Mouse (Mus musculus) embryonic facial prominence, embryonic 10.5 days (tissue): ENCODE data around the gene Ptgr1. TPM values are rescaled to one million over a fixed set of nuclear protein-coding genes. Genes with fewer than 3 reads are reported as not detected.

Source experiments
- DNase-seq: peaks from one replicate; pipeline ENCODE4 v3.0.0-alpha.2; 2017; ENCODE audit warnings: low spot score
- H3K27ac ChIP-seq: fragments of 300-500 bp; sonication (generic); replicated peaks from 2 replicates; pipeline ENCODE4 v1.5.1; 2016; ENCODE audit warnings: mild to moderate bottlenecking
- H3K27me3 ChIP-seq: fragments of 300-500 bp; sonication (generic); replicated peaks from 2 replicates; pipeline ENCODE4 v1.6.1; 2016; ENCODE audit warnings: low read depth, mild to moderate bottlenecking; ENCODE audit not compliant: poor library complexity, severe bottlenecking
- H3K36me3 ChIP-seq: fragments of 300-500 bp; sonication (generic); replicated peaks from 2 replicates; pipeline ENCODE4 v1.6.1; 2016; ENCODE audit warnings: mild to moderate bottlenecking, moderate library complexity
- H3K4me1 ChIP-seq: fragments of 300-500 bp; sonication (generic); 2 replicates; pipeline ENCODE4 v1.6.1; 2016
- H3K4me3 ChIP-seq: fragments of 300-500 bp; sonication (generic); 2 replicates; pipeline ENCODE4 v1.5.1; 2016; ENCODE audit warnings: mild to moderate bottlenecking, moderate library complexity
- H3K9me3 ChIP-seq: fragments of 300-500 bp; sonication (generic); 2 replicates; pipeline ENCODE4 v1.6.1; 2016; ENCODE audit warnings: mild to moderate bottlenecking
- WGBS: fragments of 180-500 bp; shearing (Covaris S2); methylation state at CpG from one replicate; pipeline ENCODE4 v1.1.7; 2016; 5-methylcytosine and 5-hydroxymethylcytosine counted together
- polyA plus RNA-seq: library from polyadenylated mRNA; unstranded; fragments of >200 nt; fragmentation: Nextera tagmentation; extraction: Ambion mirVana; gene quantifications from 2 replicates; pipeline ENCODE4 v1.2.1, GENCODE M21; 2016

Gene Ptgr1
- polyA plus RNA-seq, 1 experiment from 2014 or later = 12.9 TPM

GRCm38 (mm10) chr4:58982806-58983205, 4.1 kb downstream of the Ptgr1 start:
- Histone ChIP-seq H3K36me3 (no peaks in the 10 kb centered on the region), H3K4me3 (no peak overlapping the region), H3K4me1 (peaks cover 15% of the 10 kb centered on the region; the same call in 1 of the 2 replicates), H3K27ac (no peak overlapping the region), H3K9me3 (no peaks in the 10 kb centered on the region), H3K27me3 (no peaks in the 10 kb centered on the region)
- no peak for DNase-seq
- WGBS = 90% methylated on average over 8 of the region's 8 CpGs

- 73% methylated on average over 6 of the region's 6 CpGs for WGBS
Observed at GRCm38 (mm10) chr4:58981421-58981820, 5.5 kb downstream of the Ptgr1 start.

GRCm38 (mm10) chr4:58975711-58976110, 11.2 kb downstream of the Ptgr1 start:
- Histone ChIP-seq H3K36me3 (peaks cover 7% of the 10 kb centered on the region; the same call in 1 of the 2 replicates), H3K27me3 (no peaks in the 10 kb centered on the region), H3K4me3 (no peak overlapping the region), H3K4me1 (no peaks in the 10 kb centered on the region; the same call in 1 of the 2 replicates), H3K9me3 (no peaks in the 10 kb centered on the region), H3K27ac (no peak overlapping the region)
- 77% methylated on average over 5 of the region's 5 CpGs for WGBS
- DNase-seq = no peak

More at GRCm38 (mm10) chr4:58981421-58981820, 5.5 kb downstream of the Ptgr1 start:
- H3K4me1 ChIP-seq = peaks cover 4% of the 10 kb centered on the region; the same call in 1 of the 2 replicates
- no peaks in the 10 kb centered on the region for H3K36me3 ChIP-seq
- no peak overlapping the region for H3K27ac ChIP-seq
- no peaks in the 10 kb centered on the region for H3K27me3 ChIP-seq
- DNase-seq = no peak
- H3K9me3 ChIP-seq = no peaks in the 10 kb centered on the region
- H3K4me3 ChIP-seq = no peak overlapping the region

DNA sequence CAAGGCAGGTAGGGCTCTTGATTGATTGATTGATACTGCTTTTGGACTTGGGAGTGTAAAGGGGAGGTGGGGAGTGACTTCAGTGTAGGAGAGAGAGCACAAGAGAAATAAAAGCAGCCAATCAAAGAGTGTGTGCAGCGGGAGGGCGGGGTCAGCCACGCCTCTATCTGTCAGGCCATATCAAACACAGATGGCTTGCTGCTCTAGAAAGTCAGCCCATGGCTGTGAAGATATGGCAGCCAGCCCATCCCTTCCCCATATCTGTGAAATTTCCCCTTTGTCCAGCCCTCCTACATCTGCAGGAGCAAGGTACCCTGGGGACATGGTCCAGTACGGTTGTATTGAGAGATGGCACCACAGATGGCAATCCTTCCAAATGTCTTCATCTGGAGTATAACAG, 16.2 kb downstream of the Ptgr1 start:
- H3K4me3 ChIP-seq = no peak overlapping the region
- H3K9me3 ChIP-seq = no peaks in the 10 kb centered on the region
- H3K27me3 ChIP-seq = no peaks in the 10 kb centered on the region
- no peaks in the 10 kb centered on the region; the same call in 1 of the 2 replicates for H3K4me1 ChIP-seq
- no peak overlapping the region for H3K27ac ChIP-seq
- WGBS = 88% methylated on average over 4 of the region's 4 CpGs
- no peak for DNase-seq
- peaks cover 11% of the 10 kb centered on the region; the same call in 1 of the 2 replicates for H3K36me3 ChIP-seq

- H3K36me3 ChIP-seq = no peaks in the 10 kb centered on the region
- H3K27ac ChIP-seq = no peak overlapping the region
- no peak overlapping the region for H3K4me3 ChIP-seq
- no peaks in the 10 kb centered on the region for H3K27me3 ChIP-seq
- no peaks in the 10 kb centered on the region for H3K9me3 ChIP-seq
- no peak for DNase-seq
- H3K4me1 ChIP-seq = no peaks in the 10 kb centered on the region
- 94% methylated on average over 1 of the region's 1 CpGs for WGBS
Observed at GRCm38 (mm10) chr4:58965136-58965535, 21.8 kb downstream of the Ptgr1 start.

DNA sequence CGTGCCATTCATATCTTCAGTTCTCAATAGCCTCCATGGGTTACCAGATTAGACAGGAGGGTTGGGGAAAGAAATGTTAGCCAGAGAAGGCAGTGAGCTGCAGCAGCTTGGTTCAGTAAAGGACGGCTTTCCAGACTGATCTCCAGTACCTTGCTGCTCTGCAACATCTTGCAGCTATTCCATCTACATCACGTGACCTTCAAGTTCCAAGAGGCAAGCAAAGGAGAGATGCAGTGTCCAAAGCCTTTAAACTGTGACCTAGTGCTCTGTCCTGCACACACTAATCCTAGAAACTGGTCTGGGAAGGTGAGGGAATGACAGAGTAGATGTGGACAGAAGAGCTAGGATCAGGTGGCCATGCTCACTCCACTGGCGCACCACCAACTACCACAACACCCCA, 23.6 kb downstream of the Ptgr1 start:
- no peak overlapping the region for H3K4me3 ChIP-seq
- H3K9me3 ChIP-seq = no peaks in the 10 kb centered on the region
- whole genome bisulfite sequencing = 92% methylated on average over 4 of the region's 4 CpGs
- H3K4me1 ChIP-seq = no peaks in the 10 kb centered on the region
- H3K27ac ChIP-seq = no peak overlapping the region
- DNase-seq = no peak
- no peaks in the 10 kb centered on the region for H3K27me3 ChIP-seq
- no peaks in the 10 kb centered on the region for H3K36me3 ChIP-seq

GRCm38 (mm10) chr4:58961719-58962118, 25.2 kb downstream of the Ptgr1 start:
- H3K36me3 ChIP-seq = peaks cover 10% of the 10 kb centered on the region
- 94% methylated on average over 15 of the region's 15 CpGs for WGBS
- H3K27me3 ChIP-seq = no peaks in the 10 kb centered on the region
- H3K4me3 ChIP-seq = no peak overlapping the region
- no peak overlapping the region for H3K27ac ChIP-seq
- no peaks in the 10 kb centered on the region for H3K9me3 ChIP-seq
- H3K4me1 ChIP-seq = no peaks in the 10 kb centered on the region
- no peak for DNase-seq

DNA sequence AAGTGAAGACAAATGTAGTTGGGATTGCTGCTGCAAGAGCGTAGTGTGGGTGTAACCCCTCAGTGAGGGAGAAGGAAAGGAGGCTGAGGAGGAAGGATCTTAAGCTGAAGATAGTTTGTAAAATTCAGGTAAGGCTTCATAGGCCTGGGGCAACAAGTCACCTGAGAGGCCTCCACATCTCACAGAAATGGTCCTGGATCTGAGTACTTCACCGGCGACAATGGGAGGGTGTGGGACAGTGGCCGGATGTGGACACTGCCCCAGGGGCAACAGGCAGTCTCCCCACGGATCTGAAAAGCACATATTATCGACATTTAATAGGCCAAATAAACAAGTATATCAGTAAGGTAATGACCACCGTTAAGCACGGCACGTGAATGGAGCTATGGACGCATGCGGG, 34.3 kb downstream of the Ptgr1 start:
- H3K4me1 ChIP-seq = no peaks in the 10 kb centered on the region
- no peak for DNase-seq
- WGBS = 91% methylated on average over 11 of the region's 11 CpGs
- no peak overlapping the region for H3K27ac ChIP-seq
- H3K36me3 ChIP-seq = peaks cover 14% of the 10 kb centered on the region
- no peak overlapping the region for H3K4me3 ChIP-seq
- H3K9me3 ChIP-seq = no peaks in the 10 kb centered on the region
- H3K27me3 ChIP-seq = no peaks in the 10 kb centered on the region

GRCm38 (mm10) chr4:58948391-58948790, 38.5 kb downstream of the Ptgr1 start:
- peaks cover 10% of the 10 kb centered on the region for H3K4me1 ChIP-seq
- no peak overlapping the region for H3K27ac ChIP-seq
- no peak for DNase-seq
- H3K27me3 ChIP-seq = peaks cover 14% of the 10 kb centered on the region
- H3K9me3 ChIP-seq = no peaks in the 10 kb centered on the region
- H3K4me3 ChIP-seq = no peak overlapping the region
- 88% methylated on average over 4 of the region's 4 CpGs for WGBS
- H3K36me3 ChIP-seq = no peaks in the 10 kb centered on the region

- Histone ChIP-seq H3K4me1 (peaks cover 15% of the 10 kb centered on the region), H3K36me3 (no peaks in the 10 kb centered on the region), H3K9me3 (no peaks in the 10 kb centered on the region), H3K27ac (no peak overlapping the region), H3K4me3 (peak overlapping the region; percentile 71), H3K27me3 (peaks cover 14% of the 10 kb centered on the region)
- 72% methylated on average over 5 of the region's 5 CpGs for WGBS
- DNase-seq = no peak
Observed at GRCm38 (mm10) chr4:58944695-58945094, 42.2 kb downstream of the Ptgr1 start.

GRCm38 (mm10) chr4:58944206-58944553, 42.7 kb downstream of the Ptgr1 start:
- DNase-seq = no peak
- Histone ChIP-seq H3K27me3 (peaks cover 14% of the 10 kb centered on the region), H3K4me1 (peaks cover 15% of the 10 kb centered on the region), H3K9me3 (no peaks in the 10 kb centered on the region), H3K27ac (no peak overlapping the region), H3K4me3 (peak overlapping the region; percentile 71), H3K36me3 (no peaks in the 10 kb centered on the region)
- 23% methylated on average over 6 of the region's 6 CpGs for WGBS

DNA sequence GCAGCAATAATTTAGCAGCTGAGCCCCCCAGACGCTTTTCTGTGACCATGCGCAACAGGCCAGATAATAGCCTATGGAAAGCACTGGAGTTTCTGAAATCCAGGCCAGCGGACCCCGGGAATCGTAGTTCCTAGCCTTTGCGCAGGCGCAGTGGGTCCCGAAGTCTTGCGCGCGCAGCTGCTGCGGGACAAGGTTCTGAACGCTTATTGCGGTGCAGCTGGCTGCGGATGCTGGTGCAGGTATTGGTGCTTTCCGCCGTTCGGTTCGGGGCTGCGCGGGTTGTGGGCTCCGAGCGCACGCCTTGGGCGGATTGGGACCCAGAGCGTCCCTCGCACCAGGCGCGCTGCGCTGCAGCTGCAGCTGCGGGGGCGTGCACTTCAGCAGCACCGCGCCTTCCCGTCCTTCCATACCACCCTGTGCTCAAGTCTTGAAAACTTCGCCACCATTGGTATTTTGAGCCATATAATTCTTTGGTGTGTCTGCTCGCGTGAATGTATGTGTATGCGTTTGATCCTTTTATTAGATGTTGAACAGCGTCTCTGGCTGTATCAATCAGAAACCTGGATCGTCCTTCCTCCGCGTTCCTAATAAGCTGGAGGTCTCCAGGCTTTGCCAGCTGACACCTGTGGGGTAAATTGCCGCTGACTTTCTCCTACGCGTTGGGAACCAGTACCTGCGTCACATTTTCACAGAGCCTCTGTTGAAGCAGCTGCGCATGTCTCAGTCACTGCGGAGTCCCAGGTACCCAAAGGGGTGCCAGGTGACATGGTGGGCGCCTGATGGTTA, 43.3 kb downstream of the Ptgr1 start, which contains the start of gene Zkscan16:
Gene Zkscan16 (plus strand): TSS at position 209 of the 786 bp plus-strand sequence.
- H3K9me3 ChIP-seq = no peaks in the 10 kb centered on the region
- peaks cover 15% of the 10 kb centered on the region for H3K4me1 ChIP-seq
- 1% methylated on average over 50 of the region's 50 CpGs for WGBS
- peak; percentile 94 for DNase-seq
- H3K4me3 ChIP-seq = peak within 1 kb of the TSS; percentile 71
- peaks cover 14% of the 10 kb centered on the region for H3K27me3 ChIP-seq
- no peaks in the 10 kb centered on the region for H3K36me3 ChIP-seq
- peak within 1 kb of the TSS; percentile 79 for H3K27ac ChIP-seq

GRCm38 (mm10) chr4:58942942-58943341, 44.0 kb downstream of the Ptgr1 start:
- H3K4me1 ChIP-seq = peaks cover 15% of the 10 kb centered on the region
- no peaks in the 10 kb centered on the region for H3K9me3 ChIP-seq
- H3K36me3 ChIP-seq = no peaks in the 10 kb centered on the region
- no peak for DNase-seq
- WGBS = 80% methylated on average over 4 of the region's 4 CpGs
- peak overlapping the region; percentile 79 for H3K27ac ChIP-seq
- H3K4me3 ChIP-seq = peak overlapping the region; percentile 71
- peaks cover 14% of the 10 kb centered on the region for H3K27me3 ChIP-seq
